Mouse (Mus musculus) hindbrain, embryonic 14.5 days (tissue): ENCODE measurements around the gene Pomp. TPM values are rescaled to one million over a fixed set of nuclear protein-coding genes. Genes with fewer than 3 reads are reported as not detected.

Experiments used
- ATAC-seq: fragments of 200-750 bp; cut with Nextera tagmentation; 2 replicates; pipeline ENCODE4 v1.8.0; 2017; ENCODE audit warnings: moderate number of reproducible peaks, mild to moderate bottlenecking, moderate TSS enrichment, moderate library complexity; ENCODE audit not compliant: low FRiP score
- DNase-seq: peaks from one replicate; pipeline ENCODE4 v3.0.0-alpha.2; 2015; ENCODE audit warnings: low spot score
- H3K27ac ChIP-seq: fragments of 300-500 bp; sonication (generic); 2 replicates; pipeline ENCODE4 v1.5.1; 2014; ENCODE audit warnings: mild to moderate bottlenecking, moderate library complexity
- H3K27me3 ChIP-seq: fragments of 300-500 bp; sonication (generic); 2 replicates; pipeline ENCODE4 v1.6.1; 2014; ENCODE audit warnings: mild to moderate bottlenecking, low read length, mixed read lengths; ENCODE audit not compliant: control insufficient read depth, insufficient read depth
- H3K36me3 ChIP-seq: fragments of 300-500 bp; sonication (generic); replicated peaks from 2 replicates; pipeline ENCODE4 v1.6.1; 2014; ENCODE audit not compliant: control insufficient read depth, insufficient read depth
- H3K4me1 ChIP-seq: fragments of 300-500 bp; sonication (generic); replicated peaks from 2 replicates; pipeline ENCODE4 v1.6.1; 2014; ENCODE audit warnings: antibody characterized with exemption, low read length, mixed read lengths; ENCODE audit not compliant: control insufficient read depth, insufficient read depth
- H3K4me2 ChIP-seq: fragments of 300-500 bp; sonication (generic); replicated peaks from 2 replicates; pipeline ENCODE4 v1.6.1; 2014; ENCODE audit warnings: mild to moderate bottlenecking, moderate library complexity
- H3K4me3 ChIP-seq: fragments of 300-500 bp; sonication (generic); replicated peaks from 2 replicates; pipeline ENCODE4 v1.5.1; 2014; ENCODE audit warnings: mild to moderate bottlenecking, low read length
- H3K9ac ChIP-seq: fragments of 300-500 bp; sonication (generic); 2 replicates; pipeline ENCODE4 v1.6.1; 2014
- H3K9me3 ChIP-seq: fragments of 300-500 bp; sonication (generic); 2 replicates; pipeline ENCODE4 v1.6.1; 2016; ENCODE audit warnings: low read length; ENCODE audit not compliant: control insufficient read depth
- WGBS: fragments of 180-500 bp; shearing (Covaris S2); extraction: QIAGEN DNeasy Blood & Tissue Kit; methylation state at CpG from one replicate; pipeline ENCODE4 v1.1.7; 2014; 5-methylcytosine and 5-hydroxymethylcytosine counted together
- polyA plus RNA-seq: library from polyadenylated mRNA; unstranded; fragments of >200 nt; fragmentation: Nextera tagmentation; extraction: Ambion mirVana; gene quantifications from 2 replicates; pipeline ENCODE4 v1.2.1, GENCODE M21; 2014

Pomp gene
- 502 and 544 TPM in 2 replicates for polyA plus RNA-seq

DNA sequence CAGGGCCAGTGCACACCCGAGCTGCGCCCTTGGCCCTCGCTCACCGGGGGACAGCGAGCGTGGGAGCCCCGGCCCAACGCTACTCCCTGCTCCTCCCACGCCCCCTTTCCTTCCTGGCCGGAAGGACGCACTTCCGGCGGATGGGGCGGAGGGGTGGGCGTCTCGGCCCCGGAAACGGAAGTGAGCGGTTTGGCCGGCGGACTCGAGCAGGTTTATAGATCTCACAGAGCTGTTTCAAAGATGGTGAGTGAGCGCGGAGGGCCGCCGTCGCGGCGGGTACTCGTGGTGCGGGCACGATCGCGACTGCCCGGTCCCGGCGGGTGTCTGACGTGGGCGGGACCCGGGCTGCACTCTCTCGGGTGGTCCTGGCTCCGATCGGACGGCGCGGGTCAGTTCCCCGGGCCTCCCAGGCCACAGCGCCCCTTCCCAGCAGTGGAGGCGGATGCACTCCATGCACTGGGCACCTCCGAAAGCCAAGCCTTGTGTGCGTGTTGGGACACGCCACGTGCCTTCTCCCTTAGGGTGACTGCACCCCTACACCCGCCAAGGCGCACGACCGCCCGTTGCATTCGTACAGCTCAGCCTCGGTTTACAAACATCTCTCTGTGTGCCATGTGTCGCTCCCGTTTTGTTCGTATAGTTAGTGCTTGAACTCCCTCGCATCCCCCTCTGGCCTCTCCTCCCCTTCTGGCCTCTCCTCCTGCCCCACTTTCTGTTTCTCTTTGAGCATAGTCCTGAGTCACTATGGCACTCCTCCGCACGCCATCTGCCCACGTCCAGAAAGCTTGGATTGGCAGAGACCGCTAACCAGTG, at the start of gene Pomp:
Gene Pomp, plus strand, starts transcription at position 13 of the 813 bp plus-strand sequence.
- under 1% methylated on average over 67 of the region's 68 CpGs for WGBS
- no peaks in the 10 kb centered on the region for H3K27me3 ChIP-seq
- DNase-seq, result peak; percentile 89
- no peaks in the 10 kb centered on the region for H3K9me3 ChIP-seq
- peak within 1 kb of the TSS; percentile 97 for H3K4me2 ChIP-seq
- peak within 1 kb of the TSS; percentile 77 for H3K27ac ChIP-seq
- H3K36me3 ChIP-seq, result peaks cover 34% of the 10 kb centered on the region
- ATAC-seq, result peak; percentile 92
- peaks cover 18% of the 10 kb centered on the region for H3K4me1 ChIP-seq
- peak within 1 kb of the TSS; percentile 99 for H3K4me3 ChIP-seq
- H3K9ac ChIP-seq, result peak within 1 kb of the TSS; percentile 97

DNA sequence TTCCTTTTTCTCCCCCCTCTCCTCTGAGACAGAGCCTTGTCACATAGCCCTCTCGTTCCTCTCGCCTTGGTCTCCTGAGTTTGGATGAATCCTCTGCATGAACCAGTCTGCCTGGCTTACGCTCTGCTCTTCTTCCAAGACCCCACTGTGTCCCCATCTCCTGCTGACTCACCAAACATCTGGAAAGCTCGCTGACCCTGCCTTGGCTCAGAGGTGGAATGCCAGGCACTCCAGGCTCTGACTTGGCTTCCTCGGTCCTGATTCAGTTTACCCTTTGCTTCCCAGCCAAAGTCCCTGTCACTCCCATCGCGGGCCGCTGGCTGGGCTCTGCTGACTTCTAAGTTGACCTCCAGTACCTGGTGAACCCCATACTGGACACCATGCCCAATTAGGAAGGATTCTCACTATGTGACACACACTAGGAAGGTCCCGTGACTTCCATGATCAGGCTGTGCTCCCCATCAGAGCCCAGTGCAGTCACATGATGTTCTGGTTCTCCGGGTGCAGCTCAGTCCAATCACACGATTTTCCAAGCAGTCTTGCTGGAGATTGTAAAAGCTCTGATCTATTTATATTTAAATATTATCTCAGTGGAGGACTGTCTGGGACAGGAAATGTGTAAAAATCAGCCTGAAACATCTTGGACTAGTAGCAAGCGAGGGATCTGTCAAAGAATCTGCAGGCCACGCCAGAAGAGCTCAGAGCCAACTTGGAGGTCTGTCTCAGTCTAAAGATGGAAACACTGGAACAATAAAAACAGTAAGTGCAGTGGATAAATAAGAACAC, 47.8 kb upstream of the Pomp start:
- Histone ChIP-seq H3K36me3 (no peaks in the 10 kb centered on the region), H3K9ac (no peak overlapping the region), H3K4me2 (no peak overlapping the region), H3K27ac (no peak overlapping the region), H3K9me3 (peaks cover 3% of the 10 kb centered on the region; the same call in 1 of the 2 replicates), H3K4me3 (no peak overlapping the region), H3K4me1 (no peaks in the 10 kb centered on the region), H3K27me3 (no peaks in the 10 kb centered on the region)
- 86% methylated on average over 13 of the region's 13 CpGs for WGBS
- ATAC-seq (no peak), DNase-seq (no peak)

DNA sequence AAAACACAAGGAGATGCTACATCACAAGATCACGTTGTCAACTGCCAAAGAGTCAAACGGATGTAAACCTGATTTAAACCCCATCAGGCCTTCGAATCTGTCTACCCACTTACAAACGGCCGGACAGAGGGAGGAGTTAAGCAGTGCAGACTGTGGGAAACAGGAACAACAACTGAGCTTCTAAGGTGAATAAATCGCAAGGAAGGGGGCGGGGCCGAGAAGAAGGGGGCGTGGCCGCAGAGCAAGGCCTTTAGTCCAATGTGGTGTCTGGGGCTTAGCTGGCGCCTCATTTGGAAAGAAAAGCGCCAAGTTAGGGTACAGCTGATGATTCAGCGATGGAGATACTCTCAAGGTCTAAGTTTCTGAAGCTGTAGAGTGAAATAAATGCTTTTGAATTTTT, 45.3 kb upstream of the Pomp start:
- Histone ChIP-seq H3K27me3 (no peaks in the 10 kb centered on the region), H3K27ac (no peak overlapping the region), H3K4me3 (no peak overlapping the region), H3K9ac (no peak overlapping the region), H3K4me1 (no peaks in the 10 kb centered on the region), H3K9me3 (peaks cover 3% of the 10 kb centered on the region; the same call in 1 of the 2 replicates), H3K36me3 (no peaks in the 10 kb centered on the region), H3K4me2 (no peak overlapping the region)
- WGBS, result 75% methylated on average over 13 of the region's 13 CpGs
- ATAC-seq (no peak), DNase-seq (no peak)

- Histone ChIP-seq H3K4me2 (no peak overlapping the region), H3K36me3 (no peaks in the 10 kb centered on the region), H3K4me3 (no peak overlapping the region), H3K4me1 (no peaks in the 10 kb centered on the region), H3K27me3 (no peaks in the 10 kb centered on the region), H3K27ac (no peak overlapping the region), H3K9ac (no peak overlapping the region), H3K9me3 (peaks cover 3% of the 10 kb centered on the region; the same call in 1 of the 2 replicates)
- WGBS, result 84% methylated on average over 8 of the region's 8 CpGs
- ATAC-seq, result no peak
- no peak for DNase-seq
Observed at GRCm38 (mm10) chr5:147815592-147815991, 44.7 kb upstream of the Pomp start.

DNA sequence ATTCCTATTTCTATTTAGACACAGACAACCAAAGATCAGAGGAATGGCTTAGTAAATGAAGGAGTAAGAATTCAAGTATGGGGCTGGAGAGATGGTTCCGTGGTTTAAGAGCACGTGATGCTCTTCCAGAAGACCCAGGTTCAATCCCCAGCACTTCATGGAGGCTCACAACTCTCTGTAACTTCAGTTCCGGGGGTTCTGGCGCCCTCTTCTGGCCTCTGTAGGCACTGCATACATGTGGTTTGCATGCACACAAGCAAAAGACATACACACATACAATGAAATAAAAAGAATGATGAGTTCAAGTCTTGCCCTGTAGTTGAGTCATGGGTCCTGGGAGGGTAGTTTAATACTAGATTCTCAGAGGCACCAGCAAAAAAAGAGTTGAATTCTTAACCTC, 43.8 kb upstream of the Pomp start:
- H3K4me1 ChIP-seq, result no peaks in the 10 kb centered on the region
- ATAC-seq (no peak), DNase-seq (no peak)
- no peak overlapping the region for H3K4me3 ChIP-seq
- H3K36me3 ChIP-seq, result no peaks in the 10 kb centered on the region
- H3K9ac ChIP-seq, result no peak overlapping the region
- 68% methylated on average over 4 of the region's 4 CpGs for WGBS
- peaks cover 3% of the 10 kb centered on the region; the same call in 1 of the 2 replicates for H3K9me3 ChIP-seq
- H3K4me2 ChIP-seq, result no peak overlapping the region
- no peak overlapping the region for H3K27ac ChIP-seq
- no peaks in the 10 kb centered on the region for H3K27me3 ChIP-seq

DNA sequence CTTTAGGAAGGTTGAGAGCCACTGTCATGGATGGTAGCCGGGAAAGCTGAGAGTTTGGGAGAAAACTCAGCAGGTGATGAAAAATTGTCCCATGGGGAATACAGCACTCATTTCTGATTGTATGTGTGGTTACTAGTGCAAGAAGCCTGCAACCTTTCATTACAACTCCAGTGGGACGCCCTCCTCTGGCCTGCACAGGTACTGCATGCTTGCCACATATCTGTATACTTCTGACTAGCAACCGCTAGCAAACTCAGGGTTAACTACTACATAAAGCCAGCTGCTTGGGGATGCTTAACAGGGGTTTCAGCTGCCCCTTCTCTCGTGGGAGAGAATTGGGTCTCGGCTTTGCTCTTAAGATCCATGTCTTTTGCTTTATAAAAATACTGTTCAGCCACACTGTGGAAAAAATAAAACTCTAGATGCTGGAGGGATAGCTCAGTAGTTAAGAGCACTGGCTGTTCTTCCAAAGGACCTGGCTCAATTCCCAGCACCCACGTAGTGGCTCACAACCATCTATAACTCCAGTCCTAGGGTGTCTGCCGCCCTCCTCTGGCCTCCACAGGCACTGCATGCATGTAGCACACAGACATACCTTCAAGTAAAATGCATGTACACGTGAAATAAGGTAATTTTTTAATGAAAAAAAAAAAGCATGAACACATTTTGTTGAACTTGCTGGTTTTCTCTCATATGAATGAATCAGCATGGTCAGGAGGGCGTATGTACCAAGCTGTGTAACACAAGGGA, 42.3 kb upstream of the Pomp start:
- ATAC-seq (no peak), DNase-seq (no peak)
- Histone ChIP-seq H3K27ac (no peak overlapping the region), H3K9ac (no peak overlapping the region), H3K4me2 (no peak overlapping the region), H3K9me3 (peaks cover 3% of the 10 kb centered on the region; the same call in 1 of the 2 replicates), H3K27me3 (no peaks in the 10 kb centered on the region), H3K4me1 (no peaks in the 10 kb centered on the region), H3K36me3 (no peaks in the 10 kb centered on the region), H3K4me3 (no peak overlapping the region)
- 91% methylated on average over 9 of the region's 9 CpGs for WGBS

- no peak overlapping the region for H3K4me2 ChIP-seq
- no peak for DNase-seq
- WGBS, result 95% methylated on average over 8 of the region's 8 CpGs
- no peaks in the 10 kb centered on the region for H3K4me1 ChIP-seq
- no peak for ATAC-seq
- H3K27me3 ChIP-seq, result no peaks in the 10 kb centered on the region
- peaks cover 3% of the 10 kb centered on the region; the same call in 1 of the 2 replicates for H3K9me3 ChIP-seq
- H3K36me3 ChIP-seq, result no peaks in the 10 kb centered on the region
- no peak overlapping the region for H3K4me3 ChIP-seq
- H3K9ac ChIP-seq, result no peak overlapping the region
- H3K27ac ChIP-seq, result no peak overlapping the region
Observed at GRCm38 (mm10) chr5:147818866-147819265, 41.4 kb upstream of the Pomp start.

DNA sequence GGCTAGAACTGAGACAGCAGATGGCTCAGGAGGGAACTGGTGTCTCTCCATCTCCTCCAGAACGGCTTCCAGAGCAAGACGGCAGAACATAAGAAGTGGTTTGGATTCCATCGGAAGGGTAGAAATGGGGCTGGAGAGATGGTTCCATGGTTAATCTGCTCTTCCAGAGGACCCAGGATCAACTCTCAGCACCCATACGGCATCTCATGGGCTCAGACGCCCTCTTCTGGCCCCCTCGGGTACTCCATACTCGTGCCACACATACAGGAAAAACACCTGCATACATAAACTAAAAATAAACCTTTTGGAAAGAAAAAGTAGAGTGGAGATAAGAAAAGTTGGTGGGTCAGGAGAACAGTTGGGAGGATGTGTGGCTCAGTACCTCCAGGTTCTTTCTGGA, 40.4 kb upstream of the Pomp start:
- DNase-seq (no peak), ATAC-seq (no peak)
- Histone ChIP-seq H3K9ac (no peak overlapping the region), H3K4me2 (no peak overlapping the region), H3K9me3 (peaks cover 3% of the 10 kb centered on the region; the same call in 1 of the 2 replicates), H3K4me1 (no peaks in the 10 kb centered on the region), H3K4me3 (no peak overlapping the region), H3K27ac (no peak overlapping the region), H3K36me3 (no peaks in the 10 kb centered on the region), H3K27me3 (no peaks in the 10 kb centered on the region)
- whole genome bisulfite sequencing, result 86% methylated on average over 7 of the region's 7 CpGs
